Mouse (Mus musculus): ENCODE measurements around the gene Rbbp6. TPM values are rescaled to one million over a fixed set of nuclear protein-coding genes. Genes with fewer than 3 reads are reported as not detected.
A peak's percentile ranks its signal among the peaks of the same experiment; 100 is the strongest.

The Rbbp6 gene
- 29.6 TPM in 2 replicates for polyA plus RNA-seq (2014; fragmentation: Nextera tagmentation; extraction: Ambion mirVana)

- Histone ChIP-seq H3K4me2 (ENCODE audit: low read length) (no peak within 1 kb of the TSS), H3K27ac (ENCODE audit: low read depth, low read length) (no peak within 1 kb of the TSS), H3K27me3 (replicated peaks; ENCODE audit: control insufficient read depth, insufficient read depth, low read length) (no peaks in the 10 kb centered on the region), H3K36me3 (ENCODE audit: control insufficient read depth, insufficient read depth, low read length) (no peaks in the 10 kb centered on the region), H3K4me3 (ENCODE audit: low read depth, low read length) (no peak within 1 kb of the TSS), H3K4me1 (ENCODE audit: control insufficient read depth, insufficient read depth, low read length) (no peaks in the 10 kb centered on the region), H3K9ac (ENCODE audit: low read length) (no peak within 1 kb of the TSS), H3K9me3 (replicated peaks; ENCODE audit: control insufficient read depth, low read length) (no peaks in the 10 kb centered on the region)
- ATAC-seq (no peak), DNase-seq (ENCODE audit: low spot score) (no peak)
- 77% methylated on average over 5 of the region's 5 CpGs for WGBS
Observed at GRCm38 (mm10) chr7:122965386-122965785, at the start of gene Rbbp6. Gene Rbbp6 (plus strand): TSS chr7:122965686.

GRCm38 (mm10) chr7:122919728-122920582 is 45.5 kb upstream of the Rbbp6 start:
- Histone ChIP-seq H3K4me3 (ENCODE audit: low read depth, low read length) (no peak overlapping the region), H3K4me1 (ENCODE audit: control insufficient read depth, insufficient read depth, low read length) (no peaks in the 10 kb centered on the region), H3K9me3 (replicated peaks; ENCODE audit: control insufficient read depth, low read length) (no peaks in the 10 kb centered on the region), H3K27me3 (replicated peaks; ENCODE audit: control insufficient read depth, insufficient read depth, low read length) (no peaks in the 10 kb centered on the region), H3K36me3 (ENCODE audit: control insufficient read depth, insufficient read depth, low read length) (no peaks in the 10 kb centered on the region), H3K9ac (ENCODE audit: low read length) (no peak overlapping the region), H3K4me2 (ENCODE audit: low read length) (no peak overlapping the region), H3K27ac (ENCODE audit: low read depth, low read length) (no peak overlapping the region)
- DNase-seq (ENCODE audit: low spot score) (peak; percentile 93), ATAC-seq (peak; percentile 74)
- 48% methylated on average over 13 of the region's 13 CpGs for WGBS

GRCm38 (mm10) chr7:122921537-122921936 is 43.9 kb upstream of the Rbbp6 start:
- Histone ChIP-seq H3K9me3 (replicated peaks; ENCODE audit: control insufficient read depth, low read length) (no peaks in the 10 kb centered on the region), H3K27me3 (replicated peaks; ENCODE audit: control insufficient read depth, insufficient read depth, low read length) (no peaks in the 10 kb centered on the region), H3K27ac (ENCODE audit: low read depth, low read length) (no peak overlapping the region), H3K9ac (ENCODE audit: low read length) (no peak overlapping the region), H3K36me3 (ENCODE audit: control insufficient read depth, insufficient read depth, low read length) (no peaks in the 10 kb centered on the region), H3K4me3 (ENCODE audit: low read depth, low read length) (no peak overlapping the region), H3K4me1 (ENCODE audit: control insufficient read depth, insufficient read depth, low read length) (no peaks in the 10 kb centered on the region), H3K4me2 (ENCODE audit: low read length) (no peak overlapping the region)
- WGBS, result 81% methylated on average over 9 of the region's 9 CpGs
- ATAC-seq (no peak), DNase-seq (ENCODE audit: low spot score) (no peak)

- Histone ChIP-seq H3K36me3 (ENCODE audit: control insufficient read depth, insufficient read depth, low read length) (no peaks in the 10 kb centered on the region), H3K27ac (ENCODE audit: low read depth, low read length) (no peak overlapping the region), H3K9ac (ENCODE audit: low read length) (no peak overlapping the region), H3K9me3 (replicated peaks; ENCODE audit: control insufficient read depth, low read length) (no peaks in the 10 kb centered on the region), H3K4me1 (ENCODE audit: control insufficient read depth, insufficient read depth, low read length) (no peaks in the 10 kb centered on the region), H3K27me3 (replicated peaks; ENCODE audit: control insufficient read depth, insufficient read depth, low read length) (no peaks in the 10 kb centered on the region), H3K4me3 (ENCODE audit: low read depth, low read length) (no peak overlapping the region), H3K4me2 (ENCODE audit: low read length) (no peak overlapping the region)
- DNase-seq (ENCODE audit: low spot score) (no peak), ATAC-seq (no peak)
- 82% methylated on average over 3 of the region's 3 CpGs for WGBS
Observed at GRCm38 (mm10) chr7:122924256-122924655, 41.2 kb upstream of the Rbbp6 start.

GRCm38 (mm10) chr7:122930494-122930893 is 35.0 kb upstream of the Rbbp6 start:
- peaks cover 6% of the 10 kb centered on the region; the same call in 1 of the 2 replicates for H3K4me1 ChIP-seq (ENCODE audit: control insufficient read depth, insufficient read depth, low read length)
- no peak overlapping the region for H3K4me2 ChIP-seq (ENCODE audit: low read length)
- H3K27me3 ChIP-seq (replicated peaks; ENCODE audit: control insufficient read depth, insufficient read depth, low read length), result no peaks in the 10 kb centered on the region
- peak; percentile 40; the same call in 1 of the 2 replicates for ATAC-seq
- H3K9ac ChIP-seq (ENCODE audit: low read length), result no peak overlapping the region
- H3K4me3 ChIP-seq (ENCODE audit: low read depth, low read length), result no peak overlapping the region
- H3K27ac ChIP-seq (ENCODE audit: low read depth, low read length), result no peak overlapping the region
- H3K36me3 ChIP-seq (ENCODE audit: control insufficient read depth, insufficient read depth, low read length), result no peaks in the 10 kb centered on the region
- no peaks in the 10 kb centered on the region for H3K9me3 ChIP-seq (replicated peaks; ENCODE audit: control insufficient read depth, low read length)
- WGBS, result 27% methylated on average over 3 of the region's 3 CpGs
- peak; percentile 49 for DNase-seq (ENCODE audit: low spot score)

- DNase-seq (ENCODE audit: low spot score) (no peak), ATAC-seq (no peak)
- no peaks in the 10 kb centered on the region for H3K9me3 ChIP-seq (replicated peaks; ENCODE audit: control insufficient read depth, low read length)
- H3K9ac ChIP-seq (ENCODE audit: low read length), result no peak overlapping the region
- H3K4me3 ChIP-seq (ENCODE audit: low read depth, low read length), result no peak overlapping the region
- no peak overlapping the region for H3K4me2 ChIP-seq (ENCODE audit: low read length)
- H3K36me3 ChIP-seq (ENCODE audit: control insufficient read depth, insufficient read depth, low read length), result no peaks in the 10 kb centered on the region
- no peak overlapping the region for H3K27ac ChIP-seq (ENCODE audit: low read depth, low read length)
- peaks cover 6% of the 10 kb centered on the region; the same call in 1 of the 2 replicates for H3K4me1 ChIP-seq (ENCODE audit: control insufficient read depth, insufficient read depth, low read length)
- no peaks in the 10 kb centered on the region for H3K27me3 ChIP-seq (replicated peaks; ENCODE audit: control insufficient read depth, insufficient read depth, low read length)
- 36% methylated on average over 1 of the region's 1 CpGs for WGBS
Observed at GRCm38 (mm10) chr7:122932171-122932570, 33.3 kb upstream of the Rbbp6 start.

GRCm38 (mm10) chr7:122936626-122937025 is 28.9 kb upstream of the Rbbp6 start:
- no peak for ATAC-seq
- H3K9ac ChIP-seq (ENCODE audit: low read length), result no peak overlapping the region
- no peaks in the 10 kb centered on the region for H3K4me1 ChIP-seq (ENCODE audit: control insufficient read depth, insufficient read depth, low read length)
- no peak overlapping the region for H3K27ac ChIP-seq (ENCODE audit: low read depth, low read length)
- no peak for DNase-seq (ENCODE audit: low spot score)
- H3K27me3 ChIP-seq (replicated peaks; ENCODE audit: control insufficient read depth, insufficient read depth, low read length), result no peaks in the 10 kb centered on the region
- H3K36me3 ChIP-seq (ENCODE audit: control insufficient read depth, insufficient read depth, low read length), result no peaks in the 10 kb centered on the region
- H3K4me3 ChIP-seq (ENCODE audit: low read depth, low read length), result no peak overlapping the region
- H3K4me2 ChIP-seq (ENCODE audit: low read length), result no peak overlapping the region
- H3K9me3 ChIP-seq (replicated peaks; ENCODE audit: control insufficient read depth, low read length), result no peaks in the 10 kb centered on the region

GRCm38 (mm10) chr7:122938197-122938596 is 27.3 kb upstream of the Rbbp6 start:
- H3K4me2 ChIP-seq (ENCODE audit: low read length), result no peak overlapping the region
- H3K4me1 ChIP-seq (ENCODE audit: control insufficient read depth, insufficient read depth, low read length), result no peaks in the 10 kb centered on the region
- WGBS, result 77% methylated on average over 1 of the region's 1 CpGs
- no peaks in the 10 kb centered on the region for H3K9me3 ChIP-seq (replicated peaks; ENCODE audit: control insufficient read depth, low read length)
- H3K36me3 ChIP-seq (ENCODE audit: control insufficient read depth, insufficient read depth, low read length), result no peaks in the 10 kb centered on the region
- H3K27ac ChIP-seq (ENCODE audit: low read depth, low read length), result no peak overlapping the region
- ATAC-seq, result no peak
- H3K4me3 ChIP-seq (ENCODE audit: low read depth, low read length), result no peak overlapping the region
- DNase-seq (ENCODE audit: low spot score), result no peak
- H3K27me3 ChIP-seq (replicated peaks; ENCODE audit: control insufficient read depth, insufficient read depth, low read length), result no peaks in the 10 kb centered on the region
- no peak overlapping the region for H3K9ac ChIP-seq (ENCODE audit: low read length)

GRCm38 (mm10) chr7:122939181-122939580 is 26.3 kb upstream of the Rbbp6 start:
- H3K4me1 ChIP-seq (ENCODE audit: control insufficient read depth, insufficient read depth, low read length), result no peaks in the 10 kb centered on the region
- no peaks in the 10 kb centered on the region for H3K9me3 ChIP-seq (replicated peaks; ENCODE audit: control insufficient read depth, low read length)
- H3K4me2 ChIP-seq (ENCODE audit: low read length), result no peak overlapping the region
- H3K27me3 ChIP-seq (replicated peaks; ENCODE audit: control insufficient read depth, insufficient read depth, low read length), result no peaks in the 10 kb centered on the region
- H3K4me3 ChIP-seq (ENCODE audit: low read depth, low read length), result no peak overlapping the region
- ATAC-seq (no peak), DNase-seq (ENCODE audit: low spot score) (no peak)
- no peak overlapping the region for H3K27ac ChIP-seq (ENCODE audit: low read depth, low read length)
- 83% methylated on average over 3 of the region's 3 CpGs for WGBS
- H3K36me3 ChIP-seq (ENCODE audit: control insufficient read depth, insufficient read depth, low read length), result no peaks in the 10 kb centered on the region
- H3K9ac ChIP-seq (ENCODE audit: low read length), result no peak overlapping the region

All from forebrain, embryonic 14.5 days (tissue).